Mouse (Mus musculus) sigmoid colon, adult 10 weeks (tissue): ENCODE data around the gene Krtap19-2. TPM values are rescaled to one million over a fixed set of nuclear protein-coding genes. Genes with fewer than 3 reads are reported as not detected.

Experiments used
- polyA plus RNA-seq: library from polyadenylated mRNA; stranded (reverse); fragments of 350-450 nt; fragmentation: Illumina TruSeq; extraction: RNeasy Lipid Tissue Mini Kit (QIAGEN cat#74804); gene quantifications from one replicate; pipeline ENCODE4 v1.2.3, GENCODE M21; 2014; ENCODE audit warnings: low read depth, low replicate concordance

Krtap19-2 gene
- not detected for polyA plus RNA-seq

GRCm38 (mm10) chr16:88874169-88874568, at the start of gene Krtap19-2:
Gene Krtap19-2, minus strand, starts transcription at chr16:88874269.

DNA sequence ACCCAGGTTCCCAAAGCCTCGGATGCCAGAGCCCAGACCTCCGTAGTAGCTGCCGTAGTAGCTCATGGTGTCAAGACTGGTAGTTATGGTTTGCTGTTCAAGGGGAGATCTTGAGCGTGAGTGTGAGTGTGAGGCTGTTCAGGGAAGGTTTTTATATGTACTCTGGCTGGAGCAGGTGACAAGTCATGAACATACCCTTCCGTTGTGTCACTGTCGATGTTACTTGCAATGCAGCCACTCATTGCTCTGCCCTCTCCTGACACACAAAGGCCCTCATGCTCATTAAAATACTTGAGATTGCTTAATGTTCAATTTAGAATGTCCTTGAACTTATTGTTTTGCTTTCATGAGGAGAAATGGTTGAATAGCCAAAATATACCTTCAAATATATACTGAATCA, 22.3 kb upstream of the Krtap19-2 start, which contains the start of gene Krtap19-5:
Gene Krtap19-5 (minus strand): TSS at position 101 of the 400 bp plus-strand sequence.

GRCm38 (mm10) chr16:88884989-88885388, 10.9 kb upstream of the Krtap19-2 start, which contains the start of gene Krtap19-4:
Gene Krtap19-4, minus strand, starts transcription at chr16:88885089.

GRCm38 (mm10) chr16:88877938-88878337, 3.9 kb upstream of the Krtap19-2 start, which contains the start of gene Krtap19-3:
Gene Krtap19-3, minus strand, starts transcription at chr16:88878038.

DNA sequence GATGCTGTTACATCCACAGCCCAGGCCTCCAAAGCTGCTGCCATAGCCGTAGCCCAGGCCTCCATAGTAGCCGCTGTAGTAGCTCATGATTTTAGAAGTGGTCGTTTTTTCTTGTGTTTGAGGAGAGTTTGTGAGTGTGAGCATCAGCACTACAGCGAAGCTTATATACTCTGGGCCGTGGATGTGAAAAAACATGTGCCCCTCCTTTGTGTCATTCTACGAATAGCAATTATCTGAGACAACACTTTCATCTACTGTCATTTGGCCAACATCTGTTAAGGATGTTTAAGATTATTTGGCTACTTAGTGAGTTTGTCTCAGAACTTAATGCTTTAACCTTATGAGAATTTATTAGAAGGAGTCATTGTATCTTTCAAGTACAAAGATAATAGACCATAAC, 4.8 kb downstream of the Krtap19-2 start, which contains the start of gene Krtap19-1:
Gene Krtap19-1 (minus strand): TSS at position 101 of the 400 bp plus-strand sequence.

DNA sequence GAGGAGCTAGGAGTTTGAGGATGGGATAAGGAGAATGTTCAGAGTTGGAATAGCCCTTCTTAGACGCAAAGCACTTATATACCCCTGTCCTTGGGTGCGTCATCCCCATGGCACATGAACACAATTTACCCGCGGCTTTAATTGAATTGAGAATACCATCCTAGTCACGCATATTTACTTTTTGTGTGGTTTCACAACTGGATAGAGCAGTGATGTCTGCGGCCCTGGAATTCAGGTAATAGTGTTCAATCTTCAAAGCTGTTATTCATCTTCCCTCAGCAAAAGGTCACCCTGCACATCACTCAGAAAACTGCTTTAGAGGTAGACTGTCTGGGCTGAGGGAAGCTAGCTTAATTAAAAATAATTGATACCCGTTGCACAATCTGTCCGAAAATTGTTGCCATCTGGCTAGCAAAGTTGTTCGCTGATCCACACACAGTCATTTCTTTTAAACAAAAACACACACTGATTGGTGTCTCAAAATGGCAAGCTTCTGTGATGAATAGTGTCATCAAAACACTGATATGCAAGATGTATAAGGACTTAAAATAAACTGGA, 47.9 kb downstream of the Krtap19-2 start, which contains the start of gene Krtap14:
Gene Krtap14 (minus strand): TSS at position 51 of the 558 bp plus-strand sequence.

Other genes with a start within 250 kb of the Krtap19-2 start
- 10.9 TPM for gene 2310079G19Rik, start 246.6 kb downstream of the Krtap19-2 start, polyA plus RNA-seq
- not detected for gene Krtap26-1, start 226.5 kb downstream of the Krtap19-2 start, polyA plus RNA-seq
- not detected for gene Krtap27-1, start 202.6 kb downstream of the Krtap19-2 start, polyA plus RNA-seq
- gene 2310061N02Rik, start 166.3 kb downstream of the Krtap19-2 start, polyA plus RNA-seq: not detected
- not detected for gene Krtap13-1, start 145.4 kb downstream of the Krtap19-2 start, polyA plus RNA-seq
- gene Krtap13, start 122.6 kb downstream of the Krtap19-2 start, polyA plus RNA-seq: not detected
- not detected for gene 2310034C09Rik, start 115.4 kb downstream of the Krtap19-2 start, polyA plus RNA-seq
- gene 2310057N15Rik, start 100.1 kb downstream of the Krtap19-2 start, polyA plus RNA-seq: not detected
- gene Gm5965, start 96.4 kb downstream of the Krtap19-2 start, polyA plus RNA-seq: not detected
- not detected for gene Gm20741, start 62.0 kb downstream of the Krtap19-2 start, polyA plus RNA-seq
- not detected for gene Krtap15, start 54.1 kb downstream of the Krtap19-2 start, polyA plus RNA-seq
- gene Krtap14, start 48.1 kb downstream of the Krtap19-2 start, polyA plus RNA-seq: not detected
- gene Krtap19-1, start 4.9 kb downstream of the Krtap19-2 start, polyA plus RNA-seq: not detected
- not detected for gene Krtap19-3, start 3.8 kb upstream of the Krtap19-2 start, polyA plus RNA-seq
- not detected for gene Krtap19-4, start 10.8 kb upstream of the Krtap19-2 start, polyA plus RNA-seq
- not detected for gene Krtap19-5, start 22.2 kb upstream of the Krtap19-2 start, polyA plus RNA-seq
- gene Krtap19-9b, start 58.0 kb upstream of the Krtap19-2 start, polyA plus RNA-seq: not detected
- gene Krtap16-3, start 88.6 kb upstream of the Krtap19-2 start, polyA plus RNA-seq: not detected
- not detected for gene Krtap22-2, start 136.5 kb upstream of the Krtap19-2 start, polyA plus RNA-seq
- not detected for gene Gm10229, start 141.0 kb upstream of the Krtap19-2 start, polyA plus RNA-seq
- gene Krtap6-1, start 157.4 kb upstream of the Krtap19-2 start, polyA plus RNA-seq: not detected
- not detected for gene Gm10228, start 167.2 kb upstream of the Krtap19-2 start, polyA plus RNA-seq
- not detected for gene Krtap6-5, start 173.6 kb upstream of the Krtap19-2 start, polyA plus RNA-seq
- gene 1110025L11Rik, start 189.7 kb upstream of the Krtap19-2 start, polyA plus RNA-seq: not detected
- gene Krtap6-3, start 209.7 kb upstream of the Krtap19-2 start, polyA plus RNA-seq: not detected